Mouse (Mus musculus) hindbrain, embryonic 13.5 days (tissue): ENCODE results near the gene Amn1. TPM values are rescaled to one million over a fixed set of nuclear protein-coding genes. Genes with fewer than 3 reads are reported as not detected.
"Not testable (repeated sequence)": the region's sequence is repeated elsewhere in the genome, so short reads cannot be mapped to it uniquely, and the experiment has no call there.

Experiments used
- ATAC-seq: fragments of 200-750 bp; cut with Nextera tagmentation; 2 replicates; pipeline ENCODE4 v1.8.0; 2017; ENCODE audit warnings: moderate TSS enrichment; ENCODE audit not compliant: low FRiP score
- H3K27ac ChIP-seq: fragments of 300-500 bp; sonication (generic); 2 replicates; pipeline ENCODE4 v1.5.1; 2015; ENCODE audit warnings: inconsistent platforms, mild to moderate bottlenecking, moderate library complexity
- H3K27me3 ChIP-seq: fragments of 300-500 bp; sonication (generic); 2 replicates; pipeline ENCODE4 v1.6.1; 2015; ENCODE audit warnings: mild to moderate bottlenecking, inconsistent platforms
- H3K36me3 ChIP-seq: fragments of 300-500 bp; sonication (generic); 2 replicates; pipeline ENCODE4 v1.6.1; 2015; ENCODE audit warnings: mild to moderate bottlenecking, inconsistent platforms
- H3K4me1 ChIP-seq: fragments of 300-500 bp; sonication (generic); replicated peaks from 2 replicates; pipeline ENCODE4 v1.6.1; 2015; ENCODE audit warnings: inconsistent platforms
- H3K4me2 ChIP-seq: fragments of 300-500 bp; sonication (generic); 2 replicates; pipeline ENCODE4 v1.6.1; 2015; ENCODE audit warnings: inconsistent platforms, mild to moderate bottlenecking, moderate library complexity
- H3K4me3 ChIP-seq: fragments of 300-500 bp; sonication (generic); 2 replicates; pipeline ENCODE4 v1.5.1; 2015; ENCODE audit warnings: mild to moderate bottlenecking, inconsistent platforms
- H3K9ac ChIP-seq: fragments of 300-500 bp; sonication (generic); 2 replicates; pipeline ENCODE4 v1.6.1; 2015; ENCODE audit warnings: mild to moderate bottlenecking, inconsistent platforms
- H3K9me3 ChIP-seq: fragments of 300-500 bp; sonication (generic); 2 replicates; pipeline ENCODE4 v1.6.1; 2016; ENCODE audit warnings: inconsistent platforms
- WGBS: fragments of 180-500 bp; shearing (Covaris S2); methylation state at CpG from one replicate; pipeline ENCODE4 v1.1.7; 2015; 5-methylcytosine and 5-hydroxymethylcytosine counted together
- polyA plus RNA-seq: library from polyadenylated mRNA; unstranded; fragments of >200 nt; fragmentation: Nextera tagmentation; extraction: Ambion mirVana; gene quantifications from 2 replicates; pipeline ENCODE4 v1.2.1, GENCODE M21; 2015

Amn1 gene
- polyA plus RNA-seq, 1 experiment from 2014 or later = 110 TPM

DNA sequence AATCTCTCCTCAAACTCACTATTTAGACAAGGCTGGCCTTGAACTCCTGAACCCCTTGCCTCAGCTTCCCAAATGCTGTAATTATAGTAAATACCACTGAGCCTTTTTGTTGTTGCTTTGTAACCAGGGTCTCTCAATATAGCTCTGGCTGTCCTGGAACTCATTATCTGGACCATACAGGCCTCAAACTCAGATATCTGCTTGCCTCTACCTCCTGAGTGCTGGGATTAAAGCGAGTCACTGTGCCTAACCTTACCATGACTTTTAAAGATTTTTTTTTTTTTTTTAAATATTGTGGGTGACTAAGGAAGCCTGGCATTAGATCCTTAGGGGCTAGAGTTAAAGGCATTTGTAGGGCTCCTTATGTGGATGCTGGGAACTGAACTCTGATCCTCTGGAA, 4.5 kb downstream of the Amn1 start:
- Histone ChIP-seq H3K27ac (no peak overlapping the region), H3K4me2 (no peak overlapping the region), H3K36me3 (peaks cover 44% of the 10 kb centered on the region), H3K27me3 (no peaks in the 10 kb centered on the region), H3K9me3 (peaks cover 2% of the 10 kb centered on the region), H3K9ac (no peak overlapping the region), H3K4me3 (no peak overlapping the region), H3K4me1 (peaks cover 23% of the 10 kb centered on the region)
- 91% methylated on average over 1 of the region's 1 CpGs for WGBS
- no peak for ATAC-seq

GRCm38 (mm10) chr6:149179064-149179463, 9.4 kb downstream of the Amn1 start:
- Histone ChIP-seq H3K36me3 (peaks cover 88% of the 10 kb centered on the region), H3K4me1 (no peaks in the 10 kb centered on the region)
- no peak for ATAC-seq

GRCm38 (mm10) chr6:149174932-149175570, 13.5 kb downstream of the Amn1 start:
- H3K36me3 ChIP-seq = peaks cover 66% of the 10 kb centered on the region
- no peak overlapping the region for H3K9ac ChIP-seq
- ATAC-seq = no peak
- H3K27ac ChIP-seq = no peak overlapping the region
- H3K27me3 ChIP-seq = no peaks in the 10 kb centered on the region
- no peaks in the 10 kb centered on the region for H3K4me1 ChIP-seq
- H3K9me3 ChIP-seq = peaks cover 10% of the 10 kb centered on the region
- H3K4me2 ChIP-seq = no peak overlapping the region
- whole genome bisulfite sequencing = 91% methylated on average over 3 of the region's 3 CpGs
- no peak overlapping the region for H3K4me3 ChIP-seq

More at GRCm38 (mm10) chr6:149179064-149179463, 9.4 kb downstream of the Amn1 start:
- H3K4me3 ChIP-seq = no peak overlapping the region
- peaks cover 10% of the 10 kb centered on the region for H3K9me3 ChIP-seq
- no peak overlapping the region for H3K27ac ChIP-seq
- H3K4me2 ChIP-seq = no peak overlapping the region
- no peaks in the 10 kb centered on the region for H3K27me3 ChIP-seq
- H3K9ac ChIP-seq = no peak overlapping the region

GRCm38 (mm10) chr6:149173831-149174625, 14.5 kb downstream of the Amn1 start:
- no peak overlapping the region for H3K4me2 ChIP-seq
- peaks cover 8% of the 10 kb centered on the region for H3K9me3 ChIP-seq
- no peak overlapping the region for H3K27ac ChIP-seq
- H3K4me1 ChIP-seq = no peaks in the 10 kb centered on the region
- peaks cover 64% of the 10 kb centered on the region for H3K36me3 ChIP-seq
- no peaks in the 10 kb centered on the region for H3K27me3 ChIP-seq
- 77% methylated on average over 4 of the region's 4 CpGs for WGBS
- no peak for ATAC-seq
- no peak overlapping the region for H3K4me3 ChIP-seq
- no peak overlapping the region for H3K9ac ChIP-seq

GRCm38 (mm10) chr6:149169965-149170364, 18.5 kb downstream of the Amn1 start:
- H3K9me3 ChIP-seq, H3K27ac ChIP-seq, H3K9ac ChIP-seq, H3K4me3 ChIP-seq, H3K4me2 ChIP-seq, H3K27me3 ChIP-seq, H3K4me1 ChIP-seq, ATAC-seq: not testable (repeated sequence)
- WGBS = 96% methylated on average over 4 of the region's 4 CpGs
- peaks cover 55% of the 10 kb centered on the region for H3K36me3 ChIP-seq

- no peak overlapping the region for H3K4me2 ChIP-seq
- peaks cover 52% of the 10 kb centered on the region for H3K36me3 ChIP-seq
- no peak overlapping the region for H3K9ac ChIP-seq
- H3K27me3 ChIP-seq = no peaks in the 10 kb centered on the region
- 98% methylated on average over 2 of the region's 2 CpGs for WGBS
- no peak overlapping the region for H3K4me3 ChIP-seq
- ATAC-seq = no peak
- no peaks in the 10 kb centered on the region for H3K9me3 ChIP-seq
- no peaks in the 10 kb centered on the region for H3K4me1 ChIP-seq
- H3K27ac ChIP-seq = no peak overlapping the region
Measured at GRCm38 (mm10) chr6:149168436-149168835, 20.1 kb downstream of the Amn1 start.

DNA sequence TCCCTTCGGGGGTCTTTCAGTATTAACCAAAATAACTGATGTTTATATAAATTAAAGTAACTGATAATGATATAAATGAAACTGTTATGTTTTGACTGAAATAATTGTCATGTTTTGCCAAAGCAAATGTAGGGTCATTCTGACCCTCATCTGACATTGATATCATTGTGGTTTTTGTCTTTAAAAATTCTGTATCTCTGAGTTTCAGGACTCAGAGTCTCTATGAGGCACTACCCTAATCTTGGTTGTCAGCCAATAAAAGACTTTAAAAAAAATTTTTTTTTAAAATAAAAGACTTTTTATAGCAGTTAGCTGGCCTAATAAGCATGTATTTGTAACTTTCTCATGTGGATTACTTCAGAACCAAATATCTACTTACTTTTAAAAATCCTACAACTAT, 20.8 kb downstream of the Amn1 start:
- Histone ChIP-seq H3K27me3 (no peaks in the 10 kb centered on the region), H3K9ac (no peak overlapping the region), H3K9me3 (no peaks in the 10 kb centered on the region), H3K4me1 (no peaks in the 10 kb centered on the region), H3K4me3 (no peak overlapping the region), H3K27ac (no peak overlapping the region), H3K4me2 (no peak overlapping the region), H3K36me3 (peaks cover 57% of the 10 kb centered on the region)
- ATAC-seq = no peak
- WGBS = 92% methylated on average over 1 of the region's 1 CpGs

DNA sequence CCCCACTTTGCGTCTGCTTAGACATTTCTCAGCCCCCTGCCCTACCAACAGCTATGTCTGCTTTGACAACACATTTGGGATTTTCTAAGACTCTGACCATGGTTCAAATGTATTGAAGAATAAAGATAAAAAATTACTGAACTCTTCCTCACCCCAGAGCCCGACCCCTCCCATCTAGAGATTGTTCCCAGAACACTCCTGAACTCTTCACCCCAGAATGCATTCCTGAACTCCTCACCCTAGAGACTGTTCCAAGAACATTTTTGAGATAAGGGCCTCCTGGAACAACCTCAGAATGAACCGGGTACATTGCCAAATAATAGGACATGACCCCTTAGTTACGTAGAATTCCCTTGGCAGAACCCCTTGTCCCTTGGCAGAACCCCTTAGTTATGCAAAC, 21.5 kb downstream of the Amn1 start:
- not testable (repeated sequence) for H3K9me3 ChIP-seq, H3K4me3 ChIP-seq, H3K4me2 ChIP-seq, ATAC-seq, H3K9ac ChIP-seq, H3K27ac ChIP-seq, H3K4me1 ChIP-seq, H3K27me3 ChIP-seq
- WGBS = 92% methylated on average over 4 of the region's 4 CpGs
- peaks cover 63% of the 10 kb centered on the region for H3K36me3 ChIP-seq

- no peak overlapping the region for H3K9ac ChIP-seq
- H3K27ac ChIP-seq = no peak overlapping the region
- no peaks in the 10 kb centered on the region for H3K27me3 ChIP-seq
- H3K4me1 ChIP-seq = 0 out of 2 replicates have a peak, but pooled peaks cover 4% of the 10 kb centered on the region
- no peaks in the 10 kb centered on the region for H3K9me3 ChIP-seq
- ATAC-seq = no peak
- H3K4me3 ChIP-seq = no peak overlapping the region
- peaks cover 52% of the 10 kb centered on the region for H3K36me3 ChIP-seq
- WGBS = 73% methylated on average over 3 of the region's 3 CpGs
- no peak overlapping the region for H3K4me2 ChIP-seq
Measured at GRCm38 (mm10) chr6:149155031-149155841, 33.3 kb downstream of the Amn1 start.

DNA sequence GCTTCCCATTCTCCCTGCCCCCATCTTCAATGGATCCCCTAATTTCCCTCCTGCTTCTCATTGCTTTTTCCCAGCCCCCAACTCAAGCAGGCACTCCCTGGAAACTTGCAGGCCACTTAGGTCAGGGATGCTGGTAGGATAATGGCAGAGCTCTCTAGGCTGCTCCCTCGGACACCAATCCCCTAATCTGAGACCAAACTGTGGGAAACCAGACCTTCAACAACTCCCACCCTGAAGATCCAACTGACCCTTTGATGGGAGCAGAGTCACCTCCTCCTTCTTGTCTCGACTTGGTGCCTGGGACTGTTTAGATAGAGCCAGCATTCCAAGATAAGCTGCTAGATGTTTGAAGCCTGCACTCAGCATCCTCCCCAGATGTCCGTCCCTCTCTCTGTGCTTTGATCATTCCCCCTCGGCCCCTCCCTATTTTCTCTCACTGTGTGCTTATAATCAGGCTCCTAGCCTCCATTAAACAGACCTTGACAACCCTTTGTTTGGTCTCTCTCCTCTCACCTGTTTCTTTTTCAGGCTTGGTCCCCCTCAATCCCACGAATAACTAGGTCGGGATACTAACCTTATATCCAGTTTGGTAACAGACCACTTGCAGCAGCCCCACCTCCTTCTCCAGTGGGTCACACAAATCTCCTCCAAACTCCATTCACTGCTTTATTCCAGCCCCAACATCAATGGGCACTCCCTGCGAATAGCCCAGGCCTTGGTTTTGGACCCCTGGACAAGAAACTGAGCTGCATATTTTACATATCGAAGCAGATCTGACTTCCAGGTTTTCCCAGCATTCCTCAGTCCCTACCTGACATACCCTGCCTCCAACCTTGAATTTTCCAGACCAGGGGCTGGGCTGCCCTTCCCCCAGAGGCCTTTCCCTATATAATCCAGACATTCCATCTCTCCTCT, 34.1 kb downstream of the Amn1 start:
- H3K9ac ChIP-seq = no peak overlapping the region
- H3K4me3 ChIP-seq = no peak overlapping the region
- H3K9me3 ChIP-seq = no peaks in the 10 kb centered on the region
- H3K4me1 ChIP-seq = 0 out of 2 replicates have a peak, but pooled peaks cover 4% of the 10 kb centered on the region
- ATAC-seq = no peak
- H3K27me3 ChIP-seq = no peaks in the 10 kb centered on the region
- H3K27ac ChIP-seq = no peak overlapping the region
- WGBS = 25% methylated on average over 8 of the region's 8 CpGs
- H3K4me2 ChIP-seq = no peak overlapping the region
- peaks cover 44% of the 10 kb centered on the region for H3K36me3 ChIP-seq

- WGBS = 52% methylated on average over 6 of the region's 6 CpGs
- Histone ChIP-seq H3K27me3 (no peaks in the 10 kb centered on the region), H3K9me3 (no peaks in the 10 kb centered on the region), H3K27ac (no peak overlapping the region), H3K36me3 (peaks cover 37% of the 10 kb centered on the region), H3K4me1 (0 out of 2 replicates have a peak, but pooled peaks cover 4% of the 10 kb centered on the region), H3K4me3 (no peak overlapping the region), H3K9ac (no peak overlapping the region), H3K4me2 (no peak overlapping the region)
- no peak; the same call in 1 of the 2 replicates for ATAC-seq
Measured at GRCm38 (mm10) chr6:149153473-149154115, 34.9 kb downstream of the Amn1 start.
